Mouse (Mus musculus): ENCODE measurements at regions not wholly inside any gene's neighbourhood (a gene's known extent, or its start where the extent isn't known, plus 50 kb on each side); places are given as distances from the start of the nearest gene placed in this dataset.

DNA sequence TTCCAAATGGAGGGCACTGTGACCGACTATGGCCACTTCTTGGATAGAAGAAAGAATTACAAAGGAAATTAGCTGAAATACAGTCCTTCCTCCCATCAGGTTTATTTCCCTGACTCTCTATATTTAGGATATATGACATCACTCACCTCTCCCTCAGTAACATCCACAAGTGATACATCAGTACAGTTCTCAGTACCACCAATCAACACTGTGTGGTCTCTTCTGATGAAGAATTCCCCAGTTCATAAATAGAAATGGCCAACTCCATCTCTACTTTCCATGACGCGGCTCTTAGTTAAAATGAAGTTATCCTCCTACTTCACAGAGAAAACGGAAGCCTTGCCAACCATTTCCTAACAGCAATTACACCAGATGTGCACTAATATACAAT lies 208.3 kb upstream of the Dio2 start:
- 86% methylated on average over 4 of the region's 4 CpGs for WGBS
- Histone ChIP-seq H3K27ac (ENCODE audit: insufficient read depth, low read depth, low read length) (no peak overlapping the region), H3K27me3 (ENCODE audit: control insufficient read depth, insufficient read depth, low read length) (no peaks in the 10 kb centered on the region), H3K4me1 (ENCODE audit: control insufficient read depth, insufficient read depth, insufficient read length, low read length) (no peaks in the 10 kb centered on the region), H3K36me3 (ENCODE audit: control insufficient read depth, insufficient read depth, low read length) (no peaks in the 10 kb centered on the region), H3K4me3 (ENCODE audit: low read depth, low read length) (no peak overlapping the region)
- TF ChIP-seq CTCF (IDR thresholded peaks at IDR 0.05; ENCODE audit: extremely low read depth, insufficient read length, insufficient replicate concordance, low read depth, low read length) (no peak), POLR2A (IDR thresholded peaks at IDR 0.05; ENCODE audit: low read depth, low read length) (no peak)

DNA sequence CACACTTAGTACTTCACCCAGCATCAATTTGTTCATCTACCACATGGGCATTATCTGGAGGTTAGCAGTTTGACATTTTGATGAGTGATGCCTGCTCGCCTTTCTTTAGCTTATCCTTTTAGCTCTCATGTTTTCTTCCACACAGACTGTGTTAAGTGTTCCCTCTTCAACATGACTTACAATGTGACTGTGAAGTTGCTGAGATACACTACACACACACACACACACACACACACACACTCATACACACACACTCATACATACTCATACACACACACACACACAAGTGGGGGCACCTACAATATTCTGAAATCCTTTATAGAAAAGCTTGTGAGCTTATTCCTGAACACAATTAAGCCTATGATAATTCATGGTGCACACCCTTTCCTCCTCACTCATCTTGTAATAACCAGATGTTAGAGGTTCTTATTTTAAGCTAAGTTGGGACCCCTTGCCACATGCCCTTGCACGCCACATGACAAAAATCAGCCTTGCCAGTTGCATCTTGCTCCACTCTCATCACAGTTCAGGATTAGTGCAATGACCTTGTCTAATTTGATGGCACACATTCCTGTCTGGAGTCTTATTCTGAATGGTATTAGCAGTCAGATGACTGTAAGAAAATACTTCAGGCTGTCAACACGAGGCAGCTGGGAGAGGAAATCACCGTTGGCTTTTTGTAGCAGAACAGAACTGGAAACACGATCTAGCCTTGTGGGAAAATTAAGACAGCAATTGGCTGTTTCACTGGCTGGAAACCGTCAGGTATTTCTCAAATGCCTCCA lies 207.7 kb upstream of the Dio2 start:
- Histone ChIP-seq H3K27me3 (ENCODE audit: control insufficient read depth, insufficient read depth, low read length) (no peaks in the 10 kb centered on the region), H3K4me1 (ENCODE audit: control insufficient read depth, insufficient read depth, insufficient read length, low read length) (no peaks in the 10 kb centered on the region), H3K36me3 (ENCODE audit: control insufficient read depth, insufficient read depth, low read length) (no peaks in the 10 kb centered on the region), H3K4me3 (ENCODE audit: low read depth, low read length) (no peak overlapping the region), H3K27ac (ENCODE audit: insufficient read depth, low read depth, low read length) (no peak overlapping the region)
- TF ChIP-seq CTCF (IDR thresholded peaks at IDR 0.05; ENCODE audit: extremely low read depth, insufficient read length, insufficient replicate concordance, low read depth, low read length) (no peak), POLR2A (IDR thresholded peaks at IDR 0.05; ENCODE audit: low read depth, low read length) (no peak)
- 75% methylated on average over 6 of the region's 6 CpGs for WGBS

GRCm38 (mm10) chr12:90932684-90933083 lies 194.4 kb upstream of the Dio2 start:
- 89% methylated on average over 8 of the region's 8 CpGs for WGBS
- no peaks in the 10 kb centered on the region for H3K36me3 ChIP-seq (ENCODE audit: control insufficient read depth, insufficient read depth, low read length)

GRCm38 (mm10) chr12:90932201-90932600 lies 194.0 kb upstream of the Dio2 start:
- no peak overlapping the region for H3K4me3 ChIP-seq (ENCODE audit: low read depth, low read length)
- no peak for TF ChIP-seq POLR2A (IDR thresholded peaks at IDR 0.05; ENCODE audit: low read depth, low read length)
- TF ChIP-seq CTCF (IDR thresholded peaks at IDR 0.05; ENCODE audit: extremely low read depth, insufficient read length, insufficient replicate concordance, low read depth, low read length): no peak
- WGBS: 88% methylated on average over 5 of the region's 5 CpGs

More at GRCm38 (mm10) chr12:90932684-90933083, 194.4 kb upstream of the Dio2 start:
- H3K27ac ChIP-seq (ENCODE audit: insufficient read depth, low read depth, low read length): no peak overlapping the region
- TF ChIP-seq POLR2A (IDR thresholded peaks at IDR 0.05; ENCODE audit: low read depth, low read length): no peak
- no peak for TF ChIP-seq CTCF (IDR thresholded peaks at IDR 0.05; ENCODE audit: extremely low read depth, insufficient read length, insufficient replicate concordance, low read depth, low read length)
- H3K4me3 ChIP-seq (ENCODE audit: low read depth, low read length): no peak overlapping the region
- H3K27me3 ChIP-seq (ENCODE audit: control insufficient read depth, insufficient read depth, low read length): no peaks in the 10 kb centered on the region
- no peaks in the 10 kb centered on the region for H3K4me1 ChIP-seq (ENCODE audit: control insufficient read depth, insufficient read depth, insufficient read length, low read length)

GRCm38 (mm10) chr12:90930091-90930715 lies 192.0 kb upstream of the Dio2 start:
- Histone ChIP-seq H3K4me1 (ENCODE audit: control insufficient read depth, insufficient read depth, insufficient read length, low read length) (no peaks in the 10 kb centered on the region), H3K36me3 (ENCODE audit: control insufficient read depth, insufficient read depth, low read length) (no peaks in the 10 kb centered on the region), H3K4me3 (ENCODE audit: low read depth, low read length) (no peak overlapping the region), H3K27ac (ENCODE audit: insufficient read depth, low read depth, low read length) (no peak overlapping the region), H3K27me3 (ENCODE audit: control insufficient read depth, insufficient read depth, low read length) (no peaks in the 10 kb centered on the region)
- TF ChIP-seq POLR2A (IDR thresholded peaks at IDR 0.05; ENCODE audit: low read depth, low read length) (no peak), CTCF (IDR thresholded peaks at IDR 0.05; ENCODE audit: extremely low read depth, insufficient read length, insufficient replicate concordance, low read depth, low read length) (no peak)
- WGBS: 69% methylated on average over 6 of the region's 6 CpGs

More at GRCm38 (mm10) chr12:90932201-90932600, 194.0 kb upstream of the Dio2 start:
- H3K27me3 ChIP-seq (ENCODE audit: control insufficient read depth, insufficient read depth, low read length): no peaks in the 10 kb centered on the region
- no peak overlapping the region for H3K27ac ChIP-seq (ENCODE audit: insufficient read depth, low read depth, low read length)
- H3K4me1 ChIP-seq (ENCODE audit: control insufficient read depth, insufficient read depth, insufficient read length, low read length): no peaks in the 10 kb centered on the region
- H3K36me3 ChIP-seq (ENCODE audit: control insufficient read depth, insufficient read depth, low read length): no peaks in the 10 kb centered on the region

DNA sequence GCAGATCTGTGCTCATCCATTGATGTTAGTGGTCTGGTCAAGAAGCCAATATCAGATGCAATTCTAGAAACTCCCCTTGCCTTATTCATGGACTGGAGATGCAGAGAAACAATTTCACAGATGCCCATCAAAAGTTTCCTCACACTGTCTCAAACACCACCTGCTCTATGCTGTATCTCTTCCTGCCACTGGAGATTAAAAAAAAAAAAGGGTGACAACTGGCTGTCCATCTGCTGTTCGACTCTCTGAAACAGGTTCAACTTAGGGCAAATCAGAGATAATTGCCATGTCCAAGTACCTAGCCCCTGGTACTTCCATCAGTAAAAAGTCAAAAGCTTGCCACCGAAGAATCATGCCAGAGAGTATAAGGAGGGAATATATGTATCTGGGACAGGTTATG lies 185.4 kb upstream of the Dio2 start:
- no peaks in the 10 kb centered on the region for H3K27me3 ChIP-seq (ENCODE audit: control insufficient read depth, insufficient read depth, low read length)
- 80% methylated on average over 2 of the region's 2 CpGs for WGBS
- H3K4me1 ChIP-seq (ENCODE audit: control insufficient read depth, insufficient read depth, insufficient read length, low read length): no peaks in the 10 kb centered on the region
- H3K4me3 ChIP-seq (ENCODE audit: low read depth, low read length): no peak overlapping the region
- no peak overlapping the region for H3K27ac ChIP-seq (ENCODE audit: insufficient read depth, low read depth, low read length)
- no peak for TF ChIP-seq POLR2A (IDR thresholded peaks at IDR 0.05; ENCODE audit: low read depth, low read length)
- TF ChIP-seq CTCF (IDR thresholded peaks at IDR 0.05; ENCODE audit: extremely low read depth, insufficient read length, insufficient replicate concordance, low read depth, low read length): no peak
- no peaks in the 10 kb centered on the region for H3K36me3 ChIP-seq (ENCODE audit: control insufficient read depth, insufficient read depth, low read length)

DNA sequence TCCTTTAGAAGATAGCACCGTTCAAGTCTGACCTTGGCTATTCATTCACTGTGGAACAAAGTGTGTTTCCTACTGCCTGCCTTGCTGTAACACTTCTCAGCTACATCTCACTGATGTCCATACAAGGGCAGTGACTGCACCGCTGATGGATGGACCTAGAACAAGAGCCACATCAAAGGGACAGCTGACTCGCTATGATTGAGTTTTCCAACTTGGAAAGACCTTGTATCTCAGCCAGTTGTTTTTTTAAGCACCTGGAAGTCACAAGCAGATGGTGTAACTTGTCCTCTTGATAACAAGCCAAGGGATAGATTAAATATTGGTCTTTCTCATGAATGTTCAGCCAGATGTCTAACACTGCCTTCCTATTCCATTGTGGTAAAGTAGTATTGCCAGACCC lies 184.9 kb upstream of the Dio2 start:
- WGBS: 69% methylated on average over 3 of the region's 3 CpGs

More for the DNA sequence above, 184.9 kb upstream of the Dio2 start:
- H3K27ac ChIP-seq (ENCODE audit: insufficient read depth, low read depth, low read length): no peak overlapping the region
- no peaks in the 10 kb centered on the region for H3K4me1 ChIP-seq (ENCODE audit: control insufficient read depth, insufficient read depth, insufficient read length, low read length)
- H3K4me3 ChIP-seq (ENCODE audit: low read depth, low read length): no peak overlapping the region
- no peak for TF ChIP-seq CTCF (IDR thresholded peaks at IDR 0.05; ENCODE audit: extremely low read depth, insufficient read length, insufficient replicate concordance, low read depth, low read length)
- H3K36me3 ChIP-seq (ENCODE audit: control insufficient read depth, insufficient read depth, low read length): no peaks in the 10 kb centered on the region
- H3K27me3 ChIP-seq (ENCODE audit: control insufficient read depth, insufficient read depth, low read length): no peaks in the 10 kb centered on the region
